Mouse (Mus musculus): ENCODE measurements at regions not wholly inside any gene's neighbourhood (a gene's known extent, or its start where the extent isn't known, plus 50 kb on each side); places are given as distances from the start of the nearest gene placed in this dataset.

GRCm38 (mm10) chr9:85452196-85452857 lies 125.2 kb upstream of the Tent5a start:
- no peak for DNase-seq (ENCODE audit: low spot score in 2 of 2)

- DNase-seq (ENCODE audit: low spot score in 2 of 2) = no peak
These were observed 124.2 kb upstream of the Tent5a start for GRCm38 (mm10) chr9:85451349-85451748.

GRCm38 (mm10) chr9:85450877-85451276 lies 123.7 kb upstream of the Tent5a start:
- DNase-seq (ENCODE audit: low spot score in 2 of 2) = no peak

GRCm38 (mm10) chr9:85449493-85449892 lies 122.3 kb upstream of the Tent5a start:
- DNase-seq (ENCODE audit: low spot score in 2 of 2) = no peak

- no peak for DNase-seq (ENCODE audit: low spot score in 2 of 2)
These were observed 115.8 kb upstream of the Tent5a start for GRCm38 (mm10) chr9:85442761-85443505.

GRCm38 (mm10) chr9:85439664-85440063 lies 112.5 kb upstream of the Tent5a start:
- DNase-seq (ENCODE audit: low spot score in 2 of 2) = no peak

- DNase-seq (ENCODE audit: low spot score in 2 of 2) = no peak
These were observed 105.1 kb upstream of the Tent5a start for GRCm38 (mm10) chr9:85432220-85432619.

- DNase-seq (ENCODE audit: low spot score in 2 of 2) = no peak
These were observed 99.7 kb upstream of the Tent5a start for GRCm38 (mm10) chr9:85426809-85427208.

GRCm38 (mm10) chr9:85423908-85424307 lies 96.8 kb upstream of the Tent5a start:
- no peak for DNase-seq (ENCODE audit: low spot score in 2 of 2)

GRCm38 (mm10) chr9:85414391-85414790 lies 87.2 kb upstream of the Tent5a start:
- no peak for DNase-seq (ENCODE audit: low spot score in 2 of 2)

- no peak for DNase-seq (ENCODE audit: low spot score in 2 of 2)
These were observed 86.7 kb upstream of the Tent5a start for GRCm38 (mm10) chr9:85413813-85414212.

GRCm38 (mm10) chr9:85410643-85411296 lies 83.6 kb upstream of the Tent5a start:
- DNase-seq (ENCODE audit: low spot score in 2 of 2) = peak in 1 of 2 experiments; percentile 11

- DNase-seq (ENCODE audit: low spot score in 2 of 2) = no peak
These were observed 82.9 kb upstream of the Tent5a start for GRCm38 (mm10) chr9:85409974-85410506.

GRCm38 (mm10) chr9:85408461-85408860 lies 81.3 kb upstream of the Tent5a start:
- DNase-seq (ENCODE audit: low spot score in 2 of 2) = no peak

GRCm38 (mm10) chr9:85407592-85407991 lies 80.4 kb upstream of the Tent5a start:
- peak in 1 of 2 experiments; percentile 20 for DNase-seq (ENCODE audit: low spot score in 2 of 2)

- no peak for DNase-seq (ENCODE audit: low spot score in 2 of 2)
These were observed 74.6 kb upstream of the Tent5a start for GRCm38 (mm10) chr9:85401736-85402135.

- DNase-seq (ENCODE audit: low spot score in 2 of 2) = no peak
These were observed 73.6 kb upstream of the Tent5a start for GRCm38 (mm10) chr9:85400600-85401313.

GRCm38 (mm10) chr9:85394975-85395374 lies 67.8 kb upstream of the Tent5a start:
- no peak for DNase-seq (ENCODE audit: low spot score in 2 of 2)

- DNase-seq (ENCODE audit: low spot score in 2 of 2) = no peak
These were observed 64.1 kb upstream of the Tent5a start for GRCm38 (mm10) chr9:85391283-85391682.

- DNase-seq (ENCODE audit: low spot score in 2 of 2) = no peak
These were observed 61.7 kb upstream of the Tent5a start for GRCm38 (mm10) chr9:85388775-85389393.

GRCm38 (mm10) chr9:85382413-85382812 lies 55.3 kb upstream of the Tent5a start:
- DNase-seq (ENCODE audit: low spot score in 2 of 2) = no peak

All from urinary bladder, postnatal 36 days (tissue).